Mouse (Mus musculus) kidney, postnatal 25 days (tissue): ENCODE data around the gene Gstp1.

ENCODE experiments used
- DNase-seq, 2 experiments: peaks; one replicate each; pipeline ENCODE4 v3.0.0; 2021; ENCODE audit warnings: mixed read lengths in 2 of 2

Gstp1 gene

GRCm38 (mm10) chr19:4000119-4000900, 37.5 kb downstream of the Gstp1 start, which contains the start of the genes Nudt8 and Gm49405:
Gene Nudt8 (plus strand): TSS chr19:4000580.
Gene Gm49405 (plus strand): TSS chr19:4000626.
- peak; percentile 98 to 99 for DNase-seq

- DNase-seq: peak in 1 of 2 experiments; percentile 37
Measured at GRCm38 (mm10) chr19:3999121-3999730, 38.6 kb downstream of the Gstp1 start.

GRCm38 (mm10) chr19:3998335-3998734, 39.5 kb downstream of the Gstp1 start:
- peak in 1 of 2 experiments; percentile 34 for DNase-seq

- DNase-seq: peak in 1 of 2 experiments; percentile 65
Measured at GRCm38 (mm10) chr19:3997231-3997630, 40.6 kb downstream of the Gstp1 start.

GRCm38 (mm10) chr19:3996747-3997146, 41.0 kb downstream of the Gstp1 start:
- peak; percentile 47 to 79 for DNase-seq

- no peak for DNase-seq
Measured at GRCm38 (mm10) chr19:3996106-3996505, 41.7 kb downstream of the Gstp1 start.

GRCm38 (mm10) chr19:3995505-3995904, 42.3 kb downstream of the Gstp1 start:
- DNase-seq: no peak

- peak in 1 of 2 experiments; percentile 57 for DNase-seq
Measured at GRCm38 (mm10) chr19:3994932-3995331, 42.9 kb downstream of the Gstp1 start.

- DNase-seq: peak in 1 of 2 experiments; percentile 50
Measured at GRCm38 (mm10) chr19:3992416-3992815, 45.4 kb downstream of the Gstp1 start, which contains the start of gene Tbx10. Gene Tbx10 (plus strand): TSS chr19:3992752.

GRCm38 (mm10) chr19:3991966-3992365, 45.8 kb downstream of the Gstp1 start:
- peak in 1 of 2 experiments; percentile 42 for DNase-seq

GRCm38 (mm10) chr19:3991562-3991961, 46.2 kb downstream of the Gstp1 start:
- peak in 1 of 2 experiments; percentile 47 for DNase-seq

GRCm38 (mm10) chr19:3990804-3991203, 47.0 kb downstream of the Gstp1 start:
- peak in 1 of 2 experiments; percentile 45 for DNase-seq

GRCm38 (mm10) chr19:3988750-3989149, 49.0 kb downstream of the Gstp1 start:
- peak; percentile 29 to 60 for DNase-seq

GRCm38 (mm10) chr19:3988066-3988465, 49.7 kb downstream of the Gstp1 start:
- DNase-seq: peak; percentile 32 to 59

GRCm38 (mm10) chr19:3986334-3986733, 51.5 kb downstream of the Gstp1 start, which contains the start of gene Acy3:
Gene Acy3 (plus strand): TSS chr19:3986570.
- DNase-seq: peak; percentile 97
